Mouse (Mus musculus): Measurements from ENCODE around the gene Lyg2. TPM values are rescaled to one million over a fixed set of nuclear protein-coding genes. Genes with fewer than 3 reads are reported as not detected.

Lyg2 gene
- polyA plus RNA-seq, 1 experiment from 2014 or later = not detected

DNA sequence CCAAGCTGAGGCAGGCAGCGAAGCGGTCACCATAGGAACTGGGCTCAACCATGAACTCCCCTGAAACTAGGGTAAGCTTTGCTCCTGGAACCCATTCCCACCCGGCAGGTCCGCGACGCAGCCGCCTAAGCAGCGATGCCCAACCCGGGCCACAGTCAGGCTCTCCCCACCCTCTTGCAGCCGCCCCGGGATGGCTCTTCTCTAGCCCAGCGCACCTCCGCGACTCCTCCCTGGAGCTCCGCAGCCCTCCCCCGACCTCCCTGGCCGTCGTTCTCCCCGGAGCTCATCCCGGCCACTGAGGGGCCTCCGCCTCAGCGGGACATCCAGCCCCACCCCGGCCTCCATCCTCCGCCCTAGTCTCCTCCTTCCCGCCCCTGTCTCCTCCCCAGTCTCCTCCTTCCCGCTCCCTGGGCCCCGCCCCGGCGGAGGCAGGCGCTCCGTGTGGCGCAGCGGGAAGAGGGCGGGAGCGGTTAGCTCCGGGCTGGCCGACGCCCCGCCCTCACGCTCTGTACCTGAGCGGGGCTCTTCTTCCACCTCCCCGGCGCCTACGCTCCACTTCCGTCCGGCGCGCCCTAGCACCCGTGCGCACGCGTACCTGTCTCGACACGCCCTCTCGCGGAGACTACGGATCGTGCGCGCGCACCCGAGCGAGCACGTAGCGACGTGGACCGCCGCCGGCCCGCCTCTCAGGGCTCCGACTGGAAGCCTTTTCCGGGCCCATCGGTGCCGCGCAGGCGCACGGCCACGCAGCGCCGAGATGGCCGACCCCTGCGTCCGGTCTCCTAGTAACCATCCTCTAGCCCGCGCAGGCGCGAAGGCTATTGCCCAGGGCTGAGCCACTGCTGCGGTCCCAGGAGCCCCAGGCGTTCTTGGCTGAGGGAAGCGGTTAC, 51.5 kb downstream of the Lyg2 start:
- H3K9me3 ChIP-seq = no peaks in the 10 kb centered on the region
- peaks cover 4% of the 10 kb centered on the region; the same call in 1 of the 2 replicates for H3K27me3 ChIP-seq
- ATAC-seq (ENCODE audit: borderline replicate concordance, extremely low read depth, low FRiP score, low TSS enrichment) = peak; percentile 98
- peak overlapping the region; percentile 90 for H3K27ac ChIP-seq
- peaks cover 9% of the 10 kb centered on the region for H3K4me1 ChIP-seq
- under 1% methylated on average over 90 of the region's 90 CpGs for WGBS
- H3K36me3 ChIP-seq = no peaks in the 10 kb centered on the region
- peak overlapping the region; percentile 69 for H3K9ac ChIP-seq
- peak overlapping the region; percentile 82 for H3K4me3 ChIP-seq
- peak overlapping the region; percentile 78 for H3K4me2 ChIP-seq

Other genes with a start within 250 kb of the Lyg2 start
- 9.9 and 12.1 TPM in 2 replicates for gene 2010300C02Rik, start 196.4 kb downstream of the Lyg2 start, polyA plus RNA-seq (2015; fragmentation: Nextera tagmentation; extraction: Ambion mirVana)
- gene Tsga10, start 50.1 kb downstream of the Lyg2 start, polyA plus RNA-seq (2015; fragmentation: Nextera tagmentation; extraction: Ambion mirVana) = 7.4 and 7.7 TPM in 2 replicates
- 7.8 and 8.3 TPM in 2 replicates for gene Lipt1, start 44.8 kb downstream of the Lyg2 start, polyA plus RNA-seq (2015; fragmentation: Nextera tagmentation; extraction: Ambion mirVana)
- gene Mitd1, start 26.1 kb downstream of the Lyg2 start, polyA plus RNA-seq (2015; fragmentation: Nextera tagmentation; extraction: Ambion mirVana) = 23.7 and 28.3 TPM in 2 replicates
- 212 and 218 TPM in 2 replicates for gene Mrpl30, start 26.0 kb downstream of the Lyg2 start, polyA plus RNA-seq (2015; fragmentation: Nextera tagmentation; extraction: Ambion mirVana)
- not detected in 2 replicates for gene Lyg1, start 41.3 kb upstream of the Lyg2 start, polyA plus RNA-seq (2015; fragmentation: Nextera tagmentation; extraction: Ambion mirVana)
- 149 TPM in 2 replicates for gene Txndc9, start 81.4 kb upstream of the Lyg2 start, polyA plus RNA-seq (2015; fragmentation: Nextera tagmentation; extraction: Ambion mirVana)
- 22.0 and 23.7 TPM in 2 replicates for gene Eif5b, start 81.5 kb upstream of the Lyg2 start, polyA plus RNA-seq (2015; fragmentation: Nextera tagmentation; extraction: Ambion mirVana)
- gene Rev1, start 213.3 kb upstream of the Lyg2 start, polyA plus RNA-seq (2015; fragmentation: Nextera tagmentation; extraction: Ambion mirVana) = 19.4 and 24.9 TPM in 2 replicates

Data from lung, embryonic 15.5 days (tissue).